Mouse (Mus musculus): ENCODE results near the gene Myo10.
A peak's percentile ranks its signal among the peaks of the same experiment; 100 is the strongest.
"Not testable (repeated sequence)": the region's sequence is repeated elsewhere in the genome, so short reads cannot be mapped to it uniquely, and the experiment has no call there.

Gene Myo10

GRCm38 (mm10) chr15:25690746-25691105 is 68.4 kb downstream of the Myo10 start:
- no peak for DNase-seq (ENCODE audit: low read depth, low spot score)

GRCm38 (mm10) chr15:25692254-25692950 is 70.1 kb downstream of the Myo10 start:
- DNase-seq (ENCODE audit: low read depth, low spot score) = no peak

GRCm38 (mm10) chr15:25693708-25694107 is 71.4 kb downstream of the Myo10 start:
- DNase-seq (ENCODE audit: low read depth, low spot score) = no peak

- DNase-seq (ENCODE audit: low read depth, low spot score) = no peak
These were observed 72.4 kb downstream of the Myo10 start for GRCm38 (mm10) chr15:25694749-25695148.

- no peak for DNase-seq (ENCODE audit: low read depth, low spot score)
These were observed 72.9 kb downstream of the Myo10 start for GRCm38 (mm10) chr15:25695253-25695652.

GRCm38 (mm10) chr15:25695883-25696282 is 73.6 kb downstream of the Myo10 start:
- DNase-seq (ENCODE audit: low read depth, low spot score) = no peak

- DNase-seq (ENCODE audit: low read depth, low spot score) = no peak
These were observed 74.3 kb downstream of the Myo10 start for GRCm38 (mm10) chr15:25696660-25697059.

GRCm38 (mm10) chr15:25699032-25699557 is 76.8 kb downstream of the Myo10 start:
- no peak for DNase-seq (ENCODE audit: low read depth, low spot score)

GRCm38 (mm10) chr15:25702602-25703001 is 80.3 kb downstream of the Myo10 start:
- DNase-seq (ENCODE audit: low read depth, low spot score) = no peak

- no peak for DNase-seq (ENCODE audit: low read depth, low spot score)
These were observed 82.7 kb downstream of the Myo10 start for GRCm38 (mm10) chr15:25704809-25705585.

- DNase-seq (ENCODE audit: low read depth, low spot score) = no peak
These were observed 84.7 kb downstream of the Myo10 start for GRCm38 (mm10) chr15:25706874-25707554.

GRCm38 (mm10) chr15:25707891-25708290 is 85.6 kb downstream of the Myo10 start:
- no peak for DNase-seq (ENCODE audit: low read depth, low spot score)

GRCm38 (mm10) chr15:25710876-25711275 is 88.6 kb downstream of the Myo10 start:
- DNase-seq (ENCODE audit: low read depth, low spot score) = no peak

- DNase-seq (ENCODE audit: low read depth, low spot score) = no peak
These were observed 90.6 kb downstream of the Myo10 start for GRCm38 (mm10) chr15:25712877-25713276.

GRCm38 (mm10) chr15:25713587-25714361 is 91.4 kb downstream of the Myo10 start:
- DNase-seq (ENCODE audit: low read depth, low spot score) = no peak

- no peak for DNase-seq (ENCODE audit: low read depth, low spot score)
These were observed 93.1 kb downstream of the Myo10 start for GRCm38 (mm10) chr15:25715218-25715995.

- DNase-seq (ENCODE audit: low read depth, low spot score) = no peak
These were observed 93.7 kb downstream of the Myo10 start for GRCm38 (mm10) chr15:25715996-25716395.

GRCm38 (mm10) chr15:25717006-25717405 is 94.7 kb downstream of the Myo10 start:
- DNase-seq (ENCODE audit: low read depth, low spot score) = peak; percentile 56

GRCm38 (mm10) chr15:25718104-25718503 is 95.8 kb downstream of the Myo10 start:
- not testable (repeated sequence) for DNase-seq (ENCODE audit: low read depth, low spot score)

GRCm38 (mm10) chr15:25719270-25719669 is 96.9 kb downstream of the Myo10 start:
- DNase-seq (ENCODE audit: low read depth, low spot score) = no peak

- DNase-seq (ENCODE audit: low read depth, low spot score) = no peak
These were observed 97.9 kb downstream of the Myo10 start for GRCm38 (mm10) chr15:25720263-25720662.
